Mouse (Mus musculus): Measurements from ENCODE around the gene Snx21.
A peak's percentile ranks its signal among the peaks of the same experiment; 100 is the strongest.

GRCm38 (mm10) chr2:164761502-164761901 lies 24.1 kb upstream of the Snx21 start:
- peak; percentile 88 for TF ChIP-seq GATA1 (IDR thresholded peaks at IDR 0.05; ENCODE audit: low read length)
- peak; percentile 95 for TF ChIP-seq TAL1 (IDR thresholded peaks at IDR 0.05; ENCODE audit: low read length)

All from erythroblast, embryonic 14.5 days (primary cell).